Mouse (Mus musculus) neural tube, embryonic 15.5 days (tissue): Measurements from ENCODE around the gene Ifi47. TPM values are rescaled to one million over a fixed set of nuclear protein-coding genes. Genes with fewer than 3 reads are reported as not detected.

Experiments
- ATAC-seq: fragments of 200-750 bp; cut with Nextera tagmentation; 2 replicates; pipeline ENCODE4 v1.8.0; 2017; ENCODE audit warnings: mild to moderate bottlenecking, moderate TSS enrichment, moderate library complexity; ENCODE audit not compliant: low FRiP score
- H3K27ac ChIP-seq: fragments of 300-500 bp; sonication (generic); replicated peaks from 2 replicates; pipeline ENCODE4 v1.5.1; 2015; ENCODE audit warnings: mild to moderate bottlenecking, inconsistent platforms
- H3K27me3 ChIP-seq: fragments of 300-500 bp; sonication (generic); replicated peaks from 2 replicates; pipeline ENCODE4 v1.6.1; 2015; ENCODE audit warnings: inconsistent platforms
- H3K36me3 ChIP-seq: fragments of 300-500 bp; sonication (generic); 2 replicates; pipeline ENCODE4 v1.6.1; 2015; ENCODE audit warnings: inconsistent platforms
- H3K4me1 ChIP-seq: fragments of 300-500 bp; sonication (generic); 2 replicates; pipeline ENCODE4 v1.6.1; 2015; ENCODE audit warnings: inconsistent platforms
- H3K4me2 ChIP-seq: fragments of 300-500 bp; sonication (generic); 2 replicates; pipeline ENCODE4 v1.6.1; 2015; ENCODE audit warnings: inconsistent platforms, mild to moderate bottlenecking, moderate library complexity
- H3K4me3 ChIP-seq: fragments of 300-500 bp; sonication (generic); replicated peaks from 2 replicates; pipeline ENCODE4 v1.5.1; 2015; ENCODE audit warnings: mild to moderate bottlenecking, inconsistent platforms
- H3K9ac ChIP-seq: fragments of 300-500 bp; sonication (generic); replicated peaks from 2 replicates; pipeline ENCODE4 v1.6.1; 2015; ENCODE audit warnings: mild to moderate bottlenecking, inconsistent platforms
- H3K9me3 ChIP-seq: fragments of 300-500 bp; sonication (generic); replicated peaks from 2 replicates; pipeline ENCODE4 v1.6.1; 2016; ENCODE audit warnings: inconsistent platforms
- WGBS: fragments of 180-500 bp; shearing (Covaris S2); methylation state at CpG from one replicate; pipeline ENCODE4 v1.1.7; 2015; ENCODE audit warnings: mixed read lengths; 5-methylcytosine and 5-hydroxymethylcytosine counted together
- polyA plus RNA-seq: library from polyadenylated mRNA; unstranded; fragments of >200 nt; fragmentation: Nextera tagmentation; extraction: Ambion mirVana; gene quantifications from 2 replicates; pipeline ENCODE4 v1.2.1, GENCODE M21; 2015

The Ifi47 gene
- polyA plus RNA-seq, 1 experiment from 2014 or later = 0.64 TPM

GRCm38 (mm10) chr11:49081356-49081755 lies 5.0 kb downstream of the Ifi47 start:
- H3K36me3 ChIP-seq = no peaks in the 10 kb centered on the region
- no peaks in the 10 kb centered on the region for H3K4me1 ChIP-seq
- H3K4me3 ChIP-seq = no peak overlapping the region
- H3K9me3 ChIP-seq = no peaks in the 10 kb centered on the region
- no peak overlapping the region for H3K9ac ChIP-seq
- no peaks in the 10 kb centered on the region for H3K27me3 ChIP-seq
- no peak overlapping the region for H3K27ac ChIP-seq
- WGBS = 86% methylated on average over 4 of the region's 4 CpGs
- no peak for ATAC-seq
- H3K4me2 ChIP-seq = no peak overlapping the region

GRCm38 (mm10) chr11:49081886-49082285 lies 5.5 kb downstream of the Ifi47 start:
- Histone ChIP-seq H3K27ac (no peak overlapping the region), H3K9ac (no peak overlapping the region), H3K36me3 (no peaks in the 10 kb centered on the region), H3K27me3 (no peaks in the 10 kb centered on the region), H3K9me3 (no peaks in the 10 kb centered on the region), H3K4me2 (no peak overlapping the region), H3K4me1 (no peaks in the 10 kb centered on the region), H3K4me3 (no peak overlapping the region)
- WGBS = 84% methylated on average over 3 of the region's 3 CpGs
- no peak for ATAC-seq

GRCm38 (mm10) chr11:49083146-49083545 lies 6.8 kb downstream of the Ifi47 start:
- Histone ChIP-seq H3K9me3 (no peaks in the 10 kb centered on the region), H3K9ac (no peak overlapping the region), H3K4me1 (no peaks in the 10 kb centered on the region), H3K27me3 (no peaks in the 10 kb centered on the region), H3K4me3 (no peak overlapping the region), H3K36me3 (no peaks in the 10 kb centered on the region), H3K27ac (no peak overlapping the region), H3K4me2 (no peak overlapping the region)
- WGBS = 98% methylated on average over 1 of the region's 1 CpGs
- no peak for ATAC-seq

- Histone ChIP-seq H3K27ac (no peak overlapping the region), H3K27me3 (no peaks in the 10 kb centered on the region), H3K9me3 (no peaks in the 10 kb centered on the region), H3K4me2 (no peak overlapping the region), H3K4me3 (no peak overlapping the region), H3K4me1 (no peaks in the 10 kb centered on the region), H3K9ac (no peak overlapping the region), H3K36me3 (no peaks in the 10 kb centered on the region)
- no peak for ATAC-seq
- WGBS = 80% methylated on average over 3 of the region's 3 CpGs
Measured at GRCm38 (mm10) chr11:49083808-49084207, 7.4 kb downstream of the Ifi47 start.

GRCm38 (mm10) chr11:49084385-49084784 lies 8.0 kb downstream of the Ifi47 start:
- Histone ChIP-seq H3K27me3 (no peaks in the 10 kb centered on the region), H3K4me3 (no peak overlapping the region), H3K4me1 (no peaks in the 10 kb centered on the region), H3K4me2 (no peak overlapping the region), H3K27ac (no peak overlapping the region), H3K9me3 (no peaks in the 10 kb centered on the region), H3K36me3 (no peaks in the 10 kb centered on the region), H3K9ac (no peak overlapping the region)
- ATAC-seq = no peak
- whole genome bisulfite sequencing = 88% methylated on average over 1 of the region's 1 CpGs

GRCm38 (mm10) chr11:49084875-49085274 lies 8.5 kb downstream of the Ifi47 start:
- Histone ChIP-seq H3K9me3 (no peaks in the 10 kb centered on the region), H3K27ac (no peak overlapping the region), H3K4me2 (no peak overlapping the region), H3K36me3 (no peaks in the 10 kb centered on the region), H3K9ac (no peak overlapping the region), H3K4me3 (no peak overlapping the region), H3K4me1 (no peaks in the 10 kb centered on the region), H3K27me3 (no peaks in the 10 kb centered on the region)
- 35% methylated on average over 3 of the region's 3 CpGs for WGBS
- no peak for ATAC-seq

- Histone ChIP-seq H3K27ac (no peak overlapping the region), H3K4me1 (no peaks in the 10 kb centered on the region), H3K4me2 (no peak overlapping the region), H3K27me3 (no peaks in the 10 kb centered on the region), H3K9ac (no peak overlapping the region), H3K4me3 (no peak overlapping the region), H3K36me3 (no peaks in the 10 kb centered on the region), H3K9me3 (no peaks in the 10 kb centered on the region)
- no peak for ATAC-seq
- 86% methylated on average over 6 of the region's 6 CpGs for WGBS
Measured at GRCm38 (mm10) chr11:49086858-49087361, 10.5 kb downstream of the Ifi47 start.

GRCm38 (mm10) chr11:49087830-49088616 lies 11.6 kb downstream of the Ifi47 start:
- H3K4me3 ChIP-seq = no peak overlapping the region
- ATAC-seq = no peak
- 55% methylated on average over 22 of the region's 22 CpGs for WGBS
- H3K4me1 ChIP-seq = no peaks in the 10 kb centered on the region
- no peak overlapping the region for H3K9ac ChIP-seq
- H3K4me2 ChIP-seq = peak overlapping the region; percentile 13; the same call in 1 of the 2 replicates
- no peak overlapping the region for H3K27ac ChIP-seq
- H3K9me3 ChIP-seq = no peaks in the 10 kb centered on the region
- H3K27me3 ChIP-seq = no peaks in the 10 kb centered on the region
- no peaks in the 10 kb centered on the region for H3K36me3 ChIP-seq

- Histone ChIP-seq H3K4me1 (no peaks in the 10 kb centered on the region), H3K9ac (no peak overlapping the region), H3K36me3 (no peaks in the 10 kb centered on the region), H3K9me3 (no peaks in the 10 kb centered on the region), H3K27ac (no peak overlapping the region), H3K4me2 (no peak overlapping the region), H3K27me3 (no peaks in the 10 kb centered on the region), H3K4me3 (no peak overlapping the region)
- no peak for ATAC-seq
- WGBS = 91% methylated on average over 5 of the region's 5 CpGs
Measured at GRCm38 (mm10) chr11:49088990-49089652, 12.7 kb downstream of the Ifi47 start.

- H3K9me3 ChIP-seq = no peaks in the 10 kb centered on the region
- H3K27me3 ChIP-seq = no peaks in the 10 kb centered on the region
- no peak overlapping the region for H3K4me3 ChIP-seq
- no peak overlapping the region for H3K9ac ChIP-seq
- 83% methylated on average over 3 of the region's 3 CpGs for WGBS
- no peaks in the 10 kb centered on the region for H3K36me3 ChIP-seq
- H3K4me1 ChIP-seq = no peaks in the 10 kb centered on the region
- no peak overlapping the region for H3K27ac ChIP-seq
- H3K4me2 ChIP-seq = no peak overlapping the region
- no peak for ATAC-seq
Measured at GRCm38 (mm10) chr11:49089735-49090507, 13.5 kb downstream of the Ifi47 start.

- Histone ChIP-seq H3K9me3 (no peaks in the 10 kb centered on the region), H3K4me3 (no peak overlapping the region), H3K4me2 (no peak overlapping the region), H3K27ac (no peak overlapping the region), H3K4me1 (no peaks in the 10 kb centered on the region), H3K36me3 (no peaks in the 10 kb centered on the region), H3K27me3 (no peaks in the 10 kb centered on the region), H3K9ac (no peak overlapping the region)
- 92% methylated on average over 5 of the region's 5 CpGs for WGBS
- no peak for ATAC-seq
Measured at GRCm38 (mm10) chr11:49090551-49090950, 14.2 kb downstream of the Ifi47 start.
